Mouse (Mus musculus) olfactory bulb, adult 2 months (tissue): ENCODE measurements around the gene Fblim1.
"Not testable (repeated sequence)": the region's sequence is repeated elsewhere in the genome, so short reads cannot be mapped to it uniquely, and the experiment has no call there.

ENCODE experiments used
- CTCF ChIP-seq: fragments of 200-500 bp; IDR thresholded peaks from 2 replicates; pipeline ENCODE4 v1.5.1; 2012; ENCODE audit warnings: low read depth, mild to moderate bottlenecking, low read length, moderate library complexity; ENCODE audit not compliant: insufficient read depth
- POLR2A ChIP-seq: fragments of 200-500 bp; IDR thresholded peaks from 2 replicates; pipeline ENCODE4 v1.6.1; 2012; ENCODE audit warnings: mild to moderate bottlenecking, low read depth, low read length, moderate library complexity; ENCODE audit not compliant: insufficient read depth

DNA sequence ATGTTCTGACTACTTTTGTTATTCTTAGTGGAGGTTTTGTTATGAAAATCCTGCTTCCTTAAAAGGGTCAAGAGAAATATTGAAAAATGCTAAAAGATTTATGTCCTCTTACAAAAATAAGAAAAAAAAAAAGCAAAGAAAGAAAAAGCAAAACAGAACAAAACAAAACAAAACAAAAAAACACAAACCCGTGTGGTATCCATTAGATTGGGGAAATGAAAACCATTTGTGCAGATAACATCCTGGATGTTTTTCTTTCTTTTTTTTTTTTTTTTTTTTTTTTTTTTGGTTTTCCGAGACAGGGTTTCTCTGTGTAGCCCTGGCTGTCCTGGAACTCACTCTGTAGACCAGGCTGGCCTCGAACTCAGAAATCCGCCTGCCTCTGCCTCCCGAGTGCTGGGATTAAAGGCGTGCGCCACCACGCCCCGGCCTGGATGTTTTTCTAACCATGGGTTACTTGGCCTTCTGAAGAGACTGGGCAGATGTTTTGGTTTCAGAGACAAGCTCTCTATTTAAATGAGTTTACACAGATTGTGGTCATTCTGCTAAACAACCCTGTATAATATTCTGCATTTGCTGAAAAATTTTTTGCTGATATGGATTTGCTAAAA, 51.5 kb downstream of the Fblim1 start:
- TF ChIP-seq CTCF, POLR2A: not testable (repeated sequence)
